Mouse (Mus musculus) liver, postnatal 0 days (tissue): ENCODE results near the gene Hjurp.

ENCODE experiments used
- CTCF ChIP-seq: sonication (generic); IDR thresholded peaks from 2 replicates; pipeline ENCODE4 v1.5.1; 2016; ENCODE audit warnings: antibody characterized with exemption, low read depth
- EP300 ChIP-seq: IDR thresholded peaks from 2 replicates; pipeline ENCODE4 v1.6.1; 2016; ENCODE audit warnings: antibody characterized with exemption, low read depth, mild to moderate bottlenecking

- TF ChIP-seq CTCF: no peak
- TF ChIP-seq EP300: no peak
Measured at GRCm38 (mm10) chr1:88229986-88230385, 47.4 kb downstream of the Hjurp start.
